Mouse (Mus musculus): ENCODE data around the gene Ptbp3. TPM values are rescaled to one million over a fixed set of nuclear protein-coding genes. Genes with fewer than 3 reads are reported as not detected.

Gene Ptbp3
- total RNA-seq (2014; rRNA removed), result 52.6 and 56.4 TPM in 2 replicates
- 19.6 and 24.1 TPM in 2 replicates for polyA plus RNA-seq (2012; rRNA removed)

- peak; percentile 84 for DNase-seq (ENCODE audit: extremely low read depth, low read depth, low spot score)
- under 1% methylated on average over 57 of the region's 83 CpGs for WGBS
- Histone ChIP-seq H3K4me3 (ENCODE audit: insufficient read depth, low read depth, low read length) (peak within 1 kb of the TSS; percentile 98), H3K36me3 (ENCODE audit: control insufficient read depth, insufficient read depth, low read length) (no peaks in the 10 kb centered on the region), H3K9ac (ENCODE audit: low read depth, low read length) (peak within 1 kb of the TSS; percentile 100), H3K4me1 (ENCODE audit: control insufficient read depth, insufficient read depth, low read length) (peaks cover 16% of the 10 kb centered on the region), H3K79me2 (ENCODE audit: control insufficient read depth, insufficient read depth, low read length) (peaks cover 13% of the 10 kb centered on the region; the same call in 1 of the 2 replicates), H3K27ac (replicated peaks; ENCODE audit: insufficient read depth, low read depth, low read length) (peak within 1 kb of the TSS; percentile 99), H3K27me3 (ENCODE audit: control insufficient read depth, insufficient read depth, low read length) (no peaks in the 10 kb centered on the region)
- TF ChIP-seq POLR2A (IDR thresholded peaks at IDR 0.05; ENCODE audit: extremely low read depth, insufficient read depth, low read length), result peak; percentile 83
- no peak for TF ChIP-seq CTCF (IDR thresholded peaks at IDR 0.05; ENCODE audit: low read depth, low read length)
These were observed at the start of gene Ptbp3 for GRCm38 (mm10) chr4:59549175-59549976. Ptbp3 (minus strand) TSS chr4:59549364.

GRCm38 (mm10) chr4:59596556-59596955 is 47.4 kb upstream of the Ptbp3 start:
- no peak for DNase-seq (ENCODE audit: extremely low read depth, low read depth, low spot score)
- H3K79me2 ChIP-seq (ENCODE audit: control insufficient read depth, insufficient read depth, low read length), result peaks cover 3% of the 10 kb centered on the region; the same call in 1 of the 2 replicates
- H3K4me1 ChIP-seq (ENCODE audit: control insufficient read depth, insufficient read depth, low read length), result no peaks in the 10 kb centered on the region
- H3K27me3 ChIP-seq (ENCODE audit: control insufficient read depth, insufficient read depth, low read length), result no peaks in the 10 kb centered on the region
- H3K27ac ChIP-seq (replicated peaks; ENCODE audit: insufficient read depth, low read depth, low read length), result no peak overlapping the region
- H3K9ac ChIP-seq (ENCODE audit: low read depth, low read length), result no peak overlapping the region
- peaks cover 71% of the 10 kb centered on the region for H3K36me3 ChIP-seq (ENCODE audit: control insufficient read depth, insufficient read depth, low read length)
- H3K4me3 ChIP-seq (ENCODE audit: insufficient read depth, low read depth, low read length), result no peak overlapping the region
- 89% methylated on average over 2 of the region's 2 CpGs for WGBS
- TF ChIP-seq POLR2A (IDR thresholded peaks at IDR 0.05; ENCODE audit: extremely low read depth, insufficient read depth, low read length) (no peak), CTCF (IDR thresholded peaks at IDR 0.05; ENCODE audit: low read depth, low read length) (no peak)

- no peak for DNase-seq (ENCODE audit: extremely low read depth, low read depth, low spot score)
- H3K27ac ChIP-seq (replicated peaks; ENCODE audit: insufficient read depth, low read depth, low read length), result no peak overlapping the region
- no peaks in the 10 kb centered on the region for H3K27me3 ChIP-seq (ENCODE audit: control insufficient read depth, insufficient read depth, low read length)
- H3K4me3 ChIP-seq (ENCODE audit: insufficient read depth, low read depth, low read length), result no peak overlapping the region
- H3K79me2 ChIP-seq (ENCODE audit: control insufficient read depth, insufficient read depth, low read length), result peaks cover 12% of the 10 kb centered on the region; the same call in 1 of the 2 replicates
- TF ChIP-seq CTCF (IDR thresholded peaks at IDR 0.05; ENCODE audit: low read depth, low read length) (no peak), POLR2A (IDR thresholded peaks at IDR 0.05; ENCODE audit: extremely low read depth, insufficient read depth, low read length) (no peak)
- H3K4me1 ChIP-seq (ENCODE audit: control insufficient read depth, insufficient read depth, low read length), result no peaks in the 10 kb centered on the region
- 71% methylated on average over 2 of the region's 2 CpGs for WGBS
- peaks cover 60% of the 10 kb centered on the region for H3K36me3 ChIP-seq (ENCODE audit: control insufficient read depth, insufficient read depth, low read length)
- no peak overlapping the region for H3K9ac ChIP-seq (ENCODE audit: low read depth, low read length)
These were observed 45.5 kb upstream of the Ptbp3 start for GRCm38 (mm10) chr4:59594614-59595013.

GRCm38 (mm10) chr4:59587872-59588226 is 38.7 kb upstream of the Ptbp3 start:
- peaks cover 15% of the 10 kb centered on the region for H3K36me3 ChIP-seq (ENCODE audit: control insufficient read depth, insufficient read depth, low read length)
- DNase-seq (ENCODE audit: extremely low read depth, low read depth, low spot score), result no peak
- WGBS, result 95% methylated on average over 1 of the region's 1 CpGs

GRCm38 (mm10) chr4:59587215-59587871 is 38.2 kb upstream of the Ptbp3 start:
- no peak overlapping the region for H3K9ac ChIP-seq (ENCODE audit: low read depth, low read length)
- H3K4me3 ChIP-seq (ENCODE audit: insufficient read depth, low read depth, low read length), result no peak overlapping the region
- peaks cover 10% of the 10 kb centered on the region for H3K36me3 ChIP-seq (ENCODE audit: control insufficient read depth, insufficient read depth, low read length)
- no peaks in the 10 kb centered on the region for H3K27me3 ChIP-seq (ENCODE audit: control insufficient read depth, insufficient read depth, low read length)
- H3K4me1 ChIP-seq (ENCODE audit: control insufficient read depth, insufficient read depth, low read length), result peaks cover 11% of the 10 kb centered on the region; the same call in 1 of the 2 replicates
- peak; percentile 37 for DNase-seq (ENCODE audit: extremely low read depth, low read depth, low spot score)
- TF ChIP-seq POLR2A (IDR thresholded peaks at IDR 0.05; ENCODE audit: extremely low read depth, insufficient read depth, low read length) (no peak), CTCF (IDR thresholded peaks at IDR 0.05; ENCODE audit: low read depth, low read length) (no peak)
- H3K27ac ChIP-seq (replicated peaks; ENCODE audit: insufficient read depth, low read depth, low read length), result no peak overlapping the region
- peaks cover 35% of the 10 kb centered on the region for H3K79me2 ChIP-seq (ENCODE audit: control insufficient read depth, insufficient read depth, low read length)
- WGBS, result 59% methylated on average over 2 of the region's 2 CpGs

More at GRCm38 (mm10) chr4:59587872-59588226, 38.7 kb upstream of the Ptbp3 start:
- H3K4me1 ChIP-seq (ENCODE audit: control insufficient read depth, insufficient read depth, low read length), result peaks cover 9% of the 10 kb centered on the region; the same call in 1 of the 2 replicates
- H3K9ac ChIP-seq (ENCODE audit: low read depth, low read length), result no peak overlapping the region
- H3K27ac ChIP-seq (replicated peaks; ENCODE audit: insufficient read depth, low read depth, low read length), result no peak overlapping the region
- H3K79me2 ChIP-seq (ENCODE audit: control insufficient read depth, insufficient read depth, low read length), result peaks cover 35% of the 10 kb centered on the region
- TF ChIP-seq CTCF (IDR thresholded peaks at IDR 0.05; ENCODE audit: low read depth, low read length), result no peak
- no peak for TF ChIP-seq POLR2A (IDR thresholded peaks at IDR 0.05; ENCODE audit: extremely low read depth, insufficient read depth, low read length)
- H3K27me3 ChIP-seq (ENCODE audit: control insufficient read depth, insufficient read depth, low read length), result no peaks in the 10 kb centered on the region
- no peak overlapping the region for H3K4me3 ChIP-seq (ENCODE audit: insufficient read depth, low read depth, low read length)
